Mouse (Mus musculus) cerebellum, adult 2 months (tissue): Measurements from ENCODE around the gene Haghl. TPM values are rescaled to one million over a fixed set of nuclear protein-coding genes. Genes with fewer than 3 reads are reported as not detected.

Experiments
- DNase-seq, 2 experiments: peaks; one replicate each; pipeline ENCODE4 v3.0.0; 2021
- H3K27ac ChIP-seq: fragments of 200-500 bp; 2 replicates; pipeline ENCODE4 v1.5.1; 2012; ENCODE audit warnings: low read length, control low read depth, inconsistent platforms; ENCODE audit not compliant: insufficient read depth
- H3K27me3 ChIP-seq: fragments of 200-500 bp; 2 replicates; pipeline ENCODE4 v1.6.1; 2012; ENCODE audit warnings: inconsistent platforms, mild to moderate bottlenecking, low read length, moderate library complexity; ENCODE audit not compliant: control insufficient read depth, insufficient read depth
- H3K4me1 ChIP-seq: fragments of 200-500 bp; 2 replicates; pipeline ENCODE4 v1.6.1; 2011; ENCODE audit warnings: low read length; ENCODE audit not compliant: control insufficient read depth, insufficient read depth
- H3K4me3 ChIP-seq: fragments of 200-500 bp; replicated peaks from 2 replicates; pipeline ENCODE3; 2011; ENCODE audit warnings: mild to moderate bottlenecking, low read depth, low read length, control low read depth; ENCODE audit not compliant: insufficient read depth
- CTCF ChIP-seq: fragments of 200-500 bp; IDR thresholded peaks from 2 replicates; pipeline ENCODE4 v1.5.1; 2011; ENCODE audit warnings: low read depth, mild to moderate bottlenecking, control low read depth, low read length, moderate library complexity, borderline replicate concordance; ENCODE audit not compliant: insufficient read depth
- POLR2A ChIP-seq: fragments of 200-500 bp; IDR thresholded peaks from 2 replicates; pipeline ENCODE4 v1.6.1; 2011; ENCODE audit warnings: low read length, control low read depth, borderline replicate concordance; ENCODE audit not compliant: insufficient read depth
- WGBS: fragments of 180-500 bp; shearing (Covaris S2); methylation state at CpG from one replicate; pipeline ENCODE4 v1.1.7; 2018; 5-methylcytosine and 5-hydroxymethylcytosine counted together
- polyA plus RNA-seq: library from polyadenylated mRNA; depleted of rRNA; stranded (reverse); fragments of >200 nt; gene quantifications from 2 replicates; pipeline ENCODE4 v1.2.3, GENCODE M21; 2012

Gene Haghl
- polyA plus RNA-seq, 1 experiment: 340 TPM

DNA sequence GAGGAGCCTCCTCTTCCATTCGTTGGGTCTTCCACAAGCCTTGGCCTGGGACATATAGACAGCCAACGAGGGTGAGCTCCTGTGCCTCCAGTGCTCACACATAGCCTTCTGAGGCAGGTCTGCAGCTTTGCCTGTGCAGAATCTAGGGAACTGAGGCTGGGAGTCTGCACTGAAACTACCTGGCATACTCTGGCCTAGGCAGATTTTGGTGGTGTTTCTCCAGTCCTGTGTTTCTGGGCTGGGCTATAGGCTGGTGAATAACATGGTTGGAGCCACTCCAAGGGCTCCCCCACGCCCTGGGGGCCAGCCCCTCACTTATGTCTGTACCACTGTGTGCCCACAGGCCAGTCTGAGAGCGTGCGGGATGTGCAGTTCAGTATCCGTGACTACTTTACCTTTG, 39.8 kb upstream of the Haghl start:
- Histone ChIP-seq H3K27ac (no peak overlapping the region), H3K27me3 (no peaks in the 10 kb centered on the region), H3K4me3 (no peak overlapping the region), H3K4me1 (peaks cover 17% of the 10 kb centered on the region)
- 81% methylated on average over 6 of the region's 6 CpGs for WGBS
- TF ChIP-seq CTCF (no peak), POLR2A (no peak)
- DNase-seq: no peak

DNA sequence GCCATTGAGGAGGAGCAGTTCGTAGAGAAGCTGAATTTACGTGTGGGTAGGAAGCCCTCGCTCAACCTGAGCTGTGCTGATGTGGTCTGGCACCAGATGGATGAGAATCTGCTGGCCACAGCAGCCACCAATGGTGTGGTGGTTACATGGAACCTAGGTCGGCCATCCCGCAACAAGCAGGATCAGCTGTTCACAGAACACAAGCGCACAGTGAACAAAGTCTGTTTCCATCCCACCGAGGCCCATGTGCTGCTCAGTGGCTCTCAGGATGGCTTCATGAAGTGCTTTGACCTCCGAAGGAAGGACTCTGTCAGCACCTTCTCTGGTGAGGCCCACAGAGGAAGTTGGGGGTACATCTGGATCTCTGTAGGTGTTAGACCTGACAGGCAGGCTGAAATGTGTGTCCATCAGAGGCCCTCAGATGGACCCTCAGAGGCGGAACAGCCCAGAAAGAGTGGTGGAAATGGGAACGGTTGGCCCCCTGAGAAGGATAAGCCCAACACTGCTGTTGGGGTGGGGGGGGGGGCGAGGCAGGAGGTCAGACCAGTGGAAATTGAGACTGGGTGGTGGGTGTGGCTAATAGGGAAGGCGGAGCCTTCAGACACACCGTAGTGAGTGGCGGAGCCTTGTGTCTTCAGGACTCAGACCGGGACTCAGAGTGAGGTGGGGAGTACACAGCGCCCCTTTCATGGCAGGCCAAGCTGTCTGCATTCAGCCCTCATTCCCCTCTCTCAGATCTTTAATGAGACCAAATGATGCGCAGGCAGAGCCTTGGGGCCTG, 39.1 kb upstream of the Haghl start:
- Histone ChIP-seq H3K27me3 (no peaks in the 10 kb centered on the region), H3K4me3 (peak overlapping the region; percentile 80), H3K4me1 (peaks cover 14% of the 10 kb centered on the region), H3K27ac (no peak overlapping the region)
- TF ChIP-seq POLR2A (no peak), CTCF (no peak)
- WGBS: 68% methylated on average over 17 of the region's 17 CpGs
- no peak for DNase-seq

DNA sequence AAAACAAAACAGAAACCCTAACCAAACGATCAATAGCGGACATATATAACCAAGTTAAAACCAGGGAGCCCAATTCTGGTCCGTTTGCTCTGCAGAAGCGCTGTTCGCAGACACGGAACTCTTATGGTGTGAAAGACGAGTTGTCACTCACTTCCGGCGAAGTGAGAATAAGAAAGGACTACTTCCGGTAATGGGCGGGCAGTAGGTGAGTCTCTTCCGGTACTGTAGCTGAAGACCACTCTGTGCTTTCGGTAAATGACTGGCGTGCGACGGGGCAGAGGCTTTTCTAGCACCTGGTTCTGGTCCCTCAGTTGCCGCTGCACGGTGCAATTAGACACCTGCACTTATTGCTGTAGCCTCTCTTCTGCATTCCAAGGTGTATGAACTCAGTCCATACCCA, 38.0 kb upstream of the Haghl start, which contains the start of gene Wdr24:
Gene Wdr24, plus strand, starts transcription at position 176 of the 400 bp plus-strand sequence.
- Histone ChIP-seq H3K4me3 (peak within 1 kb of the TSS; percentile 80), H3K4me1 (peaks cover 12% of the 10 kb centered on the region), H3K27ac (peak within 1 kb of the TSS; percentile 31; the same call in 1 of the 2 replicates), H3K27me3 (no peaks in the 10 kb centered on the region)
- DNase-seq: peak; percentile 85 to 86
- no peak for TF ChIP-seq CTCF
- peak; percentile 77; the same call in 1 of the 2 replicates for TF ChIP-seq POLR2A
- WGBS: under 1% methylated on average over 18 of the region's 18 CpGs

DNA sequence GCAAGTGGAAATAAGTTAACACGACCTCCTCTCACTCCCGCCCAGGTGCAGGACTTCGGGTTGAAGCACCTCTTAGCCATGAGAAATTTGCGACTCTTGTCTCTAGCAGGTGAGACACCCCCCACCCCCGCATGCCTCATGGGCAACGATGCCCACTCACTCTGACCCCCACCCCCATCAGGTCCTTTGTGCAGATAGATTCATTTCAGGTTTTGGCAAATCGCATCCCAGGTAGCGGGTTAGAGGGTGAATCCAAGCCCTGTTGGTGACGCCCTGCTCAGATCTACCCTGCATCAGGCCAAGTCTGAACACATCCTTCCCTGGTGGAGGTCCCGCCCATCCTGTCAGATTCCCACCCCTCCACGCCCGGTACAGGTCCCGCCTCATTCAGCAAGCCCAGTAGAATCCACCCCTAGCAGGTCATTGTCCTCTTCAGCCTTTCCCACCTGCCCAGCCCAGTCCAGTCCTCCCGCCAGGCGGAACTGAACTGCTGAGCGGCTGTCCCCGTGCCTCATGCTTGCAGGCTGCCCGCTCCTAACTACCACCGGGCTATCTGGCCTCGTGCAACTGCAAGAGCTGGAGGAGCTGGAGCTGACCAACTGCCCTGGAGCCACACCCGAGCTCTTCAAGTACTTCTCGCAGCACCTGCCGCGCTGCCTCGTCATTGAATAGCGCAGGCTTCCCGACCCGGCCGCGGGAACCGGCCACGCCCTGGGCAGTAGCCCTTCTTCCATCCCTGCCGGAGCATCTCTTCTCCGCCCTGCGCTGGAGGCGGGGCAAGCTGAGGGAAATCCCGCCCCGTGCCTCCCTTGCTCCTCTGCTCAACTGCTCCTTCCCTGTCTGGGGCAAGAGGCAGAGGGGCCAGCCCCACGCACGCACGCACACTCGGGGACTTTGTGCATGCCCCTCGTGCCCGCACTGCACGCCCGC, 33.6 kb upstream of the Haghl start:
- 28% methylated on average over 46 of the region's 46 CpGs for WGBS
- Histone ChIP-seq H3K4me3 (no peak overlapping the region), H3K27ac (no peak overlapping the region), H3K4me1 (peaks cover 24% of the 10 kb centered on the region), H3K27me3 (no peaks in the 10 kb centered on the region)
- TF ChIP-seq POLR2A (no peak), CTCF (no peak)
- peak in 1 of 2 experiments; percentile 44 for DNase-seq

DNA sequence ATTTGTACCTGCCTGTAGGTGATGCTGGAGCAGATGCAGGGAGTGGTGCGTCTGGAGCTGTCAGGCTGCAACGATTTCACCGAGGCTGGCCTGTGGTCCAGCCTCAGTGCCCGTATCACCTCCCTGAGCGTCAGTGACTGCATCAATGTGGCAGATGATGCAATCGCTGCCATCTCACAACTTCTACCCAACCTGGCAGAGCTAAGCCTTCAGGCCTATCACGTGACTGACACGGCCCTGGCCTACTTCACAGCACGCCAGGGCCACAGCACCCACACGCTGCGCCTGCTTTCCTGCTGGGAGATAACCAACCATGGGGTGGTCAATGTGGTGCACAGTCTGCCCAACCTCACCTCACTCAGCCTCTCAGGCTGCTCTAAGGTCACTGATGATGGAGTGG, 32.2 kb upstream of the Haghl start:
- H3K27me3 ChIP-seq: no peaks in the 10 kb centered on the region
- TF ChIP-seq CTCF (no peak), POLR2A (no peak)
- no peak overlapping the region for H3K4me3 ChIP-seq
- WGBS: 74% methylated on average over 11 of the region's 11 CpGs
- H3K27ac ChIP-seq: no peak overlapping the region
- DNase-seq: no peak
- peaks cover 26% of the 10 kb centered on the region for H3K4me1 ChIP-seq

DNA sequence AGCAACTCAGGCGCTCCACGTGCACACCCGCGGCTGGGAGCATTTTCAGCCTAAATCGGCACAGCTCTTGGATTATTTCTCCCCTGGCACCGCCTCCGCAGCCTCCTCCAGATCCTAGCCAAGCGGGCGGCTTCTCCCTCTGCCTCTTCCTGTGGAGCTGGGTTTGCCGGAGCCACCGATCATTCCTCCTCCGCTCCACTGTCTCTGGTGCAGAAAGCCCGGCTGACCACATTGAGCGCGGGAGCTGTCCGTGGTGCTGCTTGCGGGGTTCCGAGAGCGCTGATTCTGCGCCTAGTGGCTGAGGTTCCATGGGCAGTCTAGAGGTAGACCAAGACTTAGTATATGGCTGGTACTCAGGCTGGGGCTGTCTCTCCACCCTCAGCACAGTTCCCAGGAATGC, 28.0 kb upstream of the Haghl start:
- WGBS: 0% methylated on average over 20 of the region's 20 CpGs
- no peaks in the 10 kb centered on the region for H3K27me3 ChIP-seq
- peak overlapping the region; percentile 36 for H3K27ac ChIP-seq
- DNase-seq: peak; percentile 76 to 77
- H3K4me3 ChIP-seq: peak overlapping the region; percentile 27
- TF ChIP-seq CTCF (peak; percentile 52; the same call in 1 of the 2 replicates), POLR2A (no peak)
- peaks cover 44% of the 10 kb centered on the region for H3K4me1 ChIP-seq

DNA sequence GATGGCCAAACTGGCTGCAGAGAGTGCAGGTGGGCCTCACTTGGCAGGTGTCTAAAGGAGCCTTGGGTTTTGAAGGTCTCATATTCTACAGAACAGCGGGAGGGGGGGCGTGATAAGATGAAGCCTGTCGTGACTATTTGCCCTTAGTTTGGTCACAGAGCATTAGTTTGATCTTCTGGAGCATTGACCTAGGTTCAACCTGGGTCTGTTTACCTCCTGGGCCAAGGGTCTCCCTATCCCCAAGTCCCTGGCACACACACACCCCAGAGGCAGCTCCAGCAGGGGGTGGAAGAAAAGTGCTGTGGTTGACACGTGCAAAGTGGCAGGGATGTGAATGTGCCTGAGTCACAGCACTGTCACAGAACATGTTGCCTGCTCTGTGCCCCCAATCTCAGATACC, 25.4 kb upstream of the Haghl start:
- Histone ChIP-seq H3K4me3 (peak overlapping the region; percentile 77), H3K27me3 (no peaks in the 10 kb centered on the region), H3K4me1 (peaks cover 34% of the 10 kb centered on the region), H3K27ac (peak overlapping the region; percentile 95)
- 30% methylated on average over 4 of the region's 4 CpGs for WGBS
- no peak for TF ChIP-seq CTCF
- no peak for TF ChIP-seq POLR2A
- DNase-seq: peak in 1 of 2 experiments; percentile 36
